Mouse (Mus musculus) heart, adult 2 months (tissue): ENCODE results near the gene Slc6a9. TPM values are rescaled to one million over a fixed set of nuclear protein-coding genes. Genes with fewer than 3 reads are reported as not detected.

ENCODE experiments used
- DNase-seq, 2 experiments: peaks; one replicate each; pipeline ENCODE4 v3.0.0; 2021
- H3K27ac ChIP-seq: fragments of 200-600 bp; 2 replicates; pipeline ENCODE4 v1.8.1; 2022
- H3K27me3 ChIP-seq: fragments of 200-500 bp; 2 replicates; pipeline ENCODE4 v1.6.1; 2012; ENCODE audit warnings: mild to moderate bottlenecking, low read length, inconsistent platforms, mixed read lengths; ENCODE audit not compliant: control insufficient read depth, insufficient read depth
- H3K36me3 ChIP-seq: fragments of 200-500 bp; 2 replicates; pipeline ENCODE4 v1.6.1; 2012; ENCODE audit warnings: low read length, inconsistent platforms; ENCODE audit not compliant: control insufficient read depth, insufficient read depth
- H3K4me1 ChIP-seq: fragments of 200-500 bp; 2 replicates; pipeline ENCODE4 v1.6.1; 2011; ENCODE audit warnings: low read length; ENCODE audit not compliant: control insufficient read depth, insufficient read depth
- H3K4me3 ChIP-seq: fragments of 200-600 bp; 2 replicates; pipeline ENCODE4 v1.8.1; 2022
- H3K79me2 ChIP-seq: fragments of 200-500 bp; replicated peaks from 2 replicates; pipeline ENCODE4 v1.6.1; 2012; ENCODE audit warnings: mild to moderate bottlenecking, inconsistent platforms, low read length, moderate library complexity, mixed read lengths; ENCODE audit not compliant: control insufficient read depth, insufficient read depth
- H3K9ac ChIP-seq: fragments of 200-500 bp; 2 replicates; pipeline ENCODE4 v1.6.1; 2012; ENCODE audit warnings: low read depth, mild to moderate bottlenecking, control low read depth, inconsistent platforms, low read length, mixed read lengths
- CTCF ChIP-seq: fragments of 200-600 bp; IDR thresholded peaks from 2 replicates; pipeline ENCODE4 v1.8.1; 2022; ENCODE audit warnings: antibody characterized with exemption, mild to moderate bottlenecking, moderate library complexity
- EP300 ChIP-seq: fragments of 200-500 bp; IDR thresholded peaks from 2 replicates; pipeline ENCODE4 v1.6.1; 2011; ENCODE audit warnings: low read depth, low read length, control low read depth; ENCODE audit not compliant: insufficient read depth
- POLR2A ChIP-seq: fragments of 200-500 bp; IDR thresholded peaks from 2 replicates; pipeline ENCODE4 v1.6.1; 2011; ENCODE audit warnings: mild to moderate bottlenecking, low read depth, low read length, control low read depth; ENCODE audit not compliant: insufficient read depth
- WGBS: fragments of 180-500 bp; shearing (Covaris S2); methylation state at CpG from one replicate; pipeline ENCODE4 v1.1.7; 2018; 5-methylcytosine and 5-hydroxymethylcytosine counted together
- intact Hi-C: fragments of 180-260 bp; cut with DNase I; formaldehyde crosslinking; loops from one replicate; pipeline ENCODE4 v1.15.1; 2025
- polyA plus RNA-seq: library from polyadenylated mRNA; depleted of rRNA; stranded (reverse); fragments of >200 nt; gene quantifications from 2 replicates; pipeline ENCODE4 v1.2.3, GENCODE M21; 2012
- total RNA-seq, 2 experiments: library from RNA; stranded (reverse); gene quantifications; 2 replicates each; pipeline ENCODE4 v1.2.3; 2021

Slc6a9 gene
- total and polyA plus RNA-seq, 3 experiments: 2.5 to 6.9 (median 3.4) TPM

GRCm38 (mm10) chr4:117835531-117836111 lies 1.3 kb downstream of the Slc6a9 start:
- DNase-seq: peak in 1 of 2 experiments; percentile 61
- peak overlapping the region; percentile 62 for H3K4me3 ChIP-seq
- H3K79me2 ChIP-seq: no peaks in the 10 kb centered on the region
- no peaks in the 10 kb centered on the region for H3K36me3 ChIP-seq
- H3K27me3 ChIP-seq: no peaks in the 10 kb centered on the region; the same call in 1 of the 2 replicates
- peak overlapping the region; percentile 78 for H3K9ac ChIP-seq
- peak overlapping the region; percentile 59 for H3K27ac ChIP-seq
- no peak for TF ChIP-seq CTCF
- TF ChIP-seq POLR2A: no peak
- TF ChIP-seq EP300: no peak
- intact Hi-C loops: loop anchor here (2.0 to 5.0 kb wide), 2 partner anchors 23 to 92 kb away; partner anchors contain the start of gene Artn
- H3K4me1 ChIP-seq: peaks cover 5% of the 10 kb centered on the region
- 1% methylated on average over 58 of the region's 60 CpGs for WGBS

GRCm38 (mm10) chr4:117836204-117836767 lies 2.0 kb downstream of the Slc6a9 start:
- intact Hi-C loops: loop anchor here (5.0 kb wide), 1 partner anchor 91 kb away; the partner anchor contains the start of gene Artn
- peak overlapping the region; percentile 62 for H3K4me3 ChIP-seq
- DNase-seq: peak; percentile 89 to 91

GRCm38 (mm10) chr4:117837271-117837670 lies 3.0 kb downstream of the Slc6a9 start:
- DNase-seq: no peak
- no peak for TF ChIP-seq POLR2A
- TF ChIP-seq EP300: no peak
- TF ChIP-seq CTCF: no peak
- 65% methylated on average over 4 of the region's 4 CpGs for WGBS
- Histone ChIP-seq H3K36me3 (no peaks in the 10 kb centered on the region), H3K27ac (no peak overlapping the region), H3K79me2 (no peaks in the 10 kb centered on the region), H3K27me3 (no peaks in the 10 kb centered on the region; the same call in 1 of the 2 replicates), H3K4me3 (no peak overlapping the region), H3K9ac (no peak overlapping the region), H3K4me1 (no peaks in the 10 kb centered on the region)
- intact Hi-C loops: loop anchor here (5.0 kb wide), 1 partner anchor 90 kb away; the partner anchor contains the start of gene Artn

More at GRCm38 (mm10) chr4:117836204-117836767, 2.0 kb downstream of the Slc6a9 start:
- no peaks in the 10 kb centered on the region for H3K79me2 ChIP-seq
- peaks cover 3% of the 10 kb centered on the region for H3K4me1 ChIP-seq
- TF ChIP-seq POLR2A: no peak
- no peak for TF ChIP-seq CTCF
- no peak for TF ChIP-seq EP300
- H3K27ac ChIP-seq: peak overlapping the region; percentile 59
- H3K9ac ChIP-seq: peak overlapping the region; percentile 78
- no peaks in the 10 kb centered on the region for H3K36me3 ChIP-seq
- H3K27me3 ChIP-seq: no peaks in the 10 kb centered on the region; the same call in 1 of the 2 replicates
- WGBS: under 1% methylated on average over 48 of the region's 48 CpGs

- no peaks in the 10 kb centered on the region for H3K79me2 ChIP-seq
- no peak overlapping the region for H3K27ac ChIP-seq
Observed at GRCm38 (mm10) chr4:117839366-117839765, 5.1 kb downstream of the Slc6a9 start.

GRCm38 (mm10) chr4:117840821-117841220 lies 6.5 kb downstream of the Slc6a9 start:
- Histone ChIP-seq H3K9ac (no peak overlapping the region), H3K79me2 (no peaks in the 10 kb centered on the region), H3K4me3 (no peak overlapping the region), H3K27me3 (no peaks in the 10 kb centered on the region; the same call in 1 of the 2 replicates), H3K4me1 (no peaks in the 10 kb centered on the region), H3K36me3 (no peaks in the 10 kb centered on the region), H3K27ac (no peak overlapping the region)
- no peak for TF ChIP-seq EP300
- TF ChIP-seq CTCF: no peak
- no peak for TF ChIP-seq POLR2A
- DNase-seq: no peak
- intact Hi-C loops: no loop called here
- WGBS: 93% methylated on average over 5 of the region's 5 CpGs

More at GRCm38 (mm10) chr4:117839366-117839765, 5.1 kb downstream of the Slc6a9 start:
- intact Hi-C loops: loop anchor here (5.0 kb wide), 1 partner anchor 88 kb away; the partner anchor contains the start of gene Artn
- Histone ChIP-seq H3K9ac (no peak overlapping the region), H3K27me3 (no peaks in the 10 kb centered on the region; the same call in 1 of the 2 replicates), H3K4me3 (no peak overlapping the region), H3K36me3 (no peaks in the 10 kb centered on the region), H3K4me1 (no peaks in the 10 kb centered on the region)
- TF ChIP-seq CTCF (no peak), EP300 (no peak), POLR2A (no peak)
- 81% methylated on average over 6 of the region's 6 CpGs for WGBS
- no peak for DNase-seq

- Histone ChIP-seq H3K27ac (no peak overlapping the region), H3K9ac (no peak overlapping the region), H3K36me3 (no peaks in the 10 kb centered on the region), H3K4me1 (no peaks in the 10 kb centered on the region), H3K79me2 (no peaks in the 10 kb centered on the region), H3K27me3 (no peaks in the 10 kb centered on the region; the same call in 1 of the 2 replicates), H3K4me3 (no peak overlapping the region)
- 68% methylated on average over 3 of the region's 3 CpGs for WGBS
- intact Hi-C loops: no loop called here
- no peak for DNase-seq
- TF ChIP-seq POLR2A (no peak), CTCF (no peak), EP300 (no peak)
Observed at GRCm38 (mm10) chr4:117841566-117841965, 7.3 kb downstream of the Slc6a9 start.
